9 mouse cellular contexts compared by ENCODE assay signal in the genomic region with DNA sequence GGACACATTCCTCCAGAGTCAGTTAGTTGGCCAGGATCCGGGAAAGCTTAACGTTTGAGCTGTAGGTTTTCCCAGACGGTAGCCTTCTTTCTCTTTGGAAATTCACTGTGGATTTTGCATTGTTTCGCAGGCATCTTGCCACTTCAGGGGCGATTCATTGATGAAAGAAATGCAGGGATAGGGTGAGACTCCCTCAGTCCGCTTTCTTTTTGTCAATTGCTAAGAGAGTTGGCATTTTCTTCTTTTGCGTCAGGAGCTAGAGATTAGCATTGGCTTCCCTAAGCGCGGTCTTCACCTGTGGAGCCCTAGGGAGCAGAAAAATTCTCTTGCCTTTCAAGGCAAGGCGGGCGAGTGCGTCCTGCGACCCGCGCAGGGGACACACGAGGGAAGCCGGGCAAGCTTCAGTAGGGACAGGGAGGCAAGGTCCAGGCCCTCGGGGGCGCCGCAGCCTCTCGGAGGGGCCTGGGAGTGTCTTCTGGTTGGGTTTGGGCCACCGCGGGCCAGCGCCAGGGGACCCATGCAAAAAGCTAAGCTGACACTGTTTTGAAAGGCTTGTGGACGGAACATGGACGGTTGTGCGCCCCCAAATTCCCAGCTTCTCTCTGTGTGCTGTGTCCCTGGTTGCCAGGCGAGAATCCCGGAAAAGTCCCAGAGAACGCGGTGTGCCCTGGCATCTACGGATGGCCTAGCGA. TPM values are rescaled to one million over a fixed set of nuclear protein-coding genes. Genes with fewer than 3 reads are reported as not detected.
DNase-seq lines count a peak whose midpoint lies in the region; ATAC-seq lines count a peak whose summit lies in the region.
"Had no signal": no experiment of that assay in that cellular context is flagged by ENCODE, and none has a peak within 500 bp of the region (broad histone marks: within the 10 kb centered on the region; RNA-seq: fewer than 3 reads in every experiment).

No protein-coding gene starts in this region.

- H3K4me1 ChIP-seq in heart, embryonic 14.5 days (ENCODE audit: control insufficient read depth in 2 of 2, insufficient read depth in 2 of 2, low read length in 2 of 2): peaks cover 5 to 21% of the 10 kb centered on the region in 2 experiments
- H3K4me1 ChIP-seq in liver, embryonic 16.5 days (ENCODE audit: control insufficient read depth, low read depth, low read length): peaks cover 22% of the 10 kb centered on the region

- ATAC-seq in CD4-positive, CD25-positive, alpha-beta regulatory T cell, adult 4 months: no peak
- ATAC-seq in heart, embryonic 14.5 days (ENCODE audit: insufficient number of reproducible peaks, insufficient read depth, low FRiP score, low read depth): no peak
- ATAC-seq in liver, embryonic 16.5 days (ENCODE audit: low read depth): no peak
- ATAC-seq in monocyte, adult 5-6 weeks (replicated peaks; ENCODE audit: insufficient number of reproducible peaks, low FRiP score, low TSS enrichment, poor library complexity, severe bottlenecking): no peak

- H3K36me3 ChIP-seq in heart, embryonic 14.5 days (ENCODE audit: control insufficient read depth, insufficient read depth, low read length): no peaks in the 10 kb centered on the region
- peaks cover 4% of the 10 kb centered on the region for H3K36me3 ChIP-seq in liver, embryonic 16.5 days (ENCODE audit: control insufficient read depth, insufficient read depth)

- H3K27ac ChIP-seq in heart, embryonic 14.5 days (replicated peaks in 1 of 2; ENCODE audit: control insufficient read depth in 1 of 2, insufficient read depth in 1 of 2, low read depth in 2 of 2, low read length in 2 of 2): no peak overlapping the region
- H3K27ac ChIP-seq in liver, embryonic 16.5 days (ENCODE audit: low read length): no peak overlapping the region

- H3K27me3 ChIP-seq in heart, embryonic 14.5 days (ENCODE audit: control insufficient read depth, insufficient read depth, low read length): peaks cover 56% of the 10 kb centered on the region
- peaks cover 65% of the 10 kb centered on the region for H3K27me3 ChIP-seq in liver, embryonic 16.5 days (ENCODE audit: control insufficient read depth, insufficient read depth, low read depth, low read length)

- DNase-seq in CD4-positive, CD25-positive, alpha-beta regulatory T cell, adult 2 months (ENCODE audit: low read depth, low spot score): peak; percentile 25
- DNase-seq in CD4-positive helper T cell, adult 2 months (ENCODE audit: low read depth, low spot score): peak; percentile 16
- DNase-seq in left cerebral cortex, postnatal 14 days (ENCODE audit: low spot score in 2 of 2): no peak
- no peak for DNase-seq in adrenal gland, adult 18-20 months (ENCODE audit: low spot score in 2 of 2)

- no peak overlapping the region for H3K9ac ChIP-seq in heart, embryonic 14.5 days (ENCODE audit: low read length)
- H3K9ac ChIP-seq in liver, embryonic 16.5 days (ENCODE audit: low read depth, low read length): no peak overlapping the region

- H3K9me3 ChIP-seq in heart, embryonic 14.5 days (ENCODE audit: control insufficient read depth, low read length): no peaks in the 10 kb centered on the region
- H3K9me3 ChIP-seq in liver, embryonic 16.5 days (replicated peaks; ENCODE audit: control insufficient read depth, low read length): no peaks in the 10 kb centered on the region

- H3K4me3 ChIP-seq in heart, embryonic 14.5 days (ENCODE audit: control insufficient read depth in 1 of 2, insufficient read depth in 1 of 2, low read depth in 1 of 2, low read length in 2 of 2): peak overlapping the region in 1 of 2 experiments; percentile 27; a peak in 3 of 4 replicates
- H3K4me3 ChIP-seq in liver, embryonic 16.5 days (ENCODE audit: low read depth, low read length): peak overlapping the region; percentile 10

- H3K4me2 ChIP-seq in heart, embryonic 14.5 days (ENCODE audit: low read length): peak overlapping the region; percentile 47
- peak overlapping the region; percentile 6; the same call in 1 of the 2 replicates for H3K4me2 ChIP-seq in liver, embryonic 16.5 days (ENCODE audit: low read depth, low read length)

- 2% methylated on average over 33 of the region's 33 CpGs for WGBS in heart, embryonic 14.5 days
- WGBS in liver, embryonic 16.5 days (ENCODE audit: insufficient replicate concordance): 3% methylated on average over 33 of the region's 33 CpGs

- intact Hi-C loops in left cerebral cortex, postnatal 14 days (cut with DNase I): no loop called here

RNA-seq across cellular contexts. Expression of a gene that starts 8.8 kb away (rescaled TPM):
- polyA plus RNA-seq in CD4-positive, CD25-positive, alpha-beta regulatory T cell, adult 4 months (2017; shearing (Covaris generic)): not detected
- polyA plus RNA-seq in heart, embryonic 14.5 days (2014; fragmentation: Nextera tagmentation; extraction: Ambion mirVana): not detected in 2 replicates
- polyA plus RNA-seq in liver, embryonic 16.5 days (2015; fragmentation: Nextera tagmentation; extraction: Ambion mirVana): not detected in 2 replicates
- not detected in 3 replicates for total RNA-seq in monocyte, adult 5-6 weeks (2017)
- total RNA-seq in left cerebral cortex, postnatal 14 days (2021): 1 to 10 TPM; 3.4 to 3.8 TPM
- not detected for total RNA-seq in adrenal gland, adult 18-20 months (2021)
- total RNA-seq: heart, postnatal 14 days had no signal

RNA-seq across cellular contexts. Expression of a gene that starts 31.9 kb away (rescaled TPM):
- polyA plus RNA-seq in CD4-positive, CD25-positive, alpha-beta regulatory T cell, adult 4 months (2017; shearing (Covaris generic)): 10 to 100 TPM; 11.4 to 11.5 TPM
- polyA plus RNA-seq in heart, embryonic 14.5 days (2014; fragmentation: Nextera tagmentation; extraction: Ambion mirVana): 13.7 and 14.3 TPM in 2 replicates
- 30.1 and 31.0 TPM in 2 replicates for polyA plus RNA-seq in liver, embryonic 16.5 days (2015; fragmentation: Nextera tagmentation; extraction: Ambion mirVana)
- 6.3 to 13.4 TPM (median 10.3 TPM) in 3 replicates for total RNA-seq in monocyte, adult 5-6 weeks (2017)
- 10 to 100 TPM; 13.6 to 14.4 TPM for total RNA-seq in left cerebral cortex, postnatal 14 days (2021)
- 10 to 100 TPM; 18.8 to 21.2 TPM for total RNA-seq in adrenal gland, adult 18-20 months (2021)

RNA-seq across cellular contexts. Expression of a gene that starts 32.0 kb away (rescaled TPM):
- 10 to 100 TPM; 18.1 to 29.4 TPM for polyA plus RNA-seq in CD4-positive, CD25-positive, alpha-beta regulatory T cell, adult 4 months (2017; shearing (Covaris generic))
- polyA plus RNA-seq in heart, embryonic 14.5 days (2014; fragmentation: Nextera tagmentation; extraction: Ambion mirVana): 15.4 and 19.0 TPM in 2 replicates
- polyA plus RNA-seq in liver, embryonic 16.5 days (2015; fragmentation: Nextera tagmentation; extraction: Ambion mirVana): 20.3 and 21.9 TPM in 2 replicates
- total RNA-seq in monocyte, adult 5-6 weeks (2017): 25.7 to 34.2 TPM (median 30.7 TPM) in 3 replicates
- total RNA-seq in left cerebral cortex, postnatal 14 days (2021): 10 to 100 TPM; 23.0 to 23.6 TPM
- total RNA-seq in adrenal gland, adult 18-20 months (2021): 10 to 100 TPM; 12.9 to 16.7 TPM

Comparison
In these comparisons a context has a peak if more than half of its experiments do, and no peak if none do; other contexts are left out.
1. DNase-seq: peak in CD4-positive, CD25-positive, alpha-beta regulatory T cell, adult 2 months (single experiment) and CD4-positive helper T cell, adult 2 months (single experiment); none in left cerebral cortex, postnatal 14 days (0 of 2) and adrenal gland, adult 18-20 months (0 of 2).